9 mouse cellular contexts compared by ENCODE assay signal in genomic region chr4:115980676-115981075, GRCm38 (mm10). TPM values are rescaled to one million over a fixed set of nuclear protein-coding genes. Genes with fewer than 3 reads are reported as not detected.
DNase-seq lines count a peak whose midpoint lies in the region; ATAC-seq and TF ChIP-seq lines count a peak whose summit lies in the region.
"Had no signal": no experiment of that assay in that cellular context is flagged by ENCODE, and none has a peak within 500 bp of the region (broad histone marks: within the 10 kb centered on the region; RNA-seq: fewer than 3 reads in every experiment).

No protein-coding gene starts in this region.

- H3K27me3 ChIP-seq in MEL (ENCODE audit: control insufficient read depth in 1 of 2, insufficient read depth in 2 of 2, low read length in 2 of 2), result 0 out of 4 replicates have a peak, but pooled peaks cover 0 to 2% of the 10 kb centered on the region in 2 experiments
- peaks cover 3% of the 10 kb centered on the region; the same call in 1 of the 2 replicates for H3K27me3 ChIP-seq in cerebellum, adult 2 months (ENCODE audit: control insufficient read depth, insufficient read depth, low read length)
- peaks cover 39% of the 10 kb centered on the region for H3K27me3 ChIP-seq in liver, embryonic 14.5 days (ENCODE audit: control insufficient read depth, insufficient read depth, low read length)
- peaks cover 96% of the 10 kb centered on the region for H3K27me3 ChIP-seq in neural tube, embryonic 13.5 days

- peak overlapping the region; percentile 51 for H3K9ac ChIP-seq in MEL (ENCODE audit: control insufficient read depth, low read depth, low read length, poor library complexity, severe bottlenecking)
- H3K9ac ChIP-seq in liver, embryonic 14.5 days (replicated peaks), result no peak overlapping the region
- no peak overlapping the region for H3K9ac ChIP-seq in neural tube, embryonic 13.5 days

- no peak overlapping the region for H3K4me2 ChIP-seq in liver, embryonic 14.5 days (ENCODE audit: low read depth)
- no peak overlapping the region for H3K4me2 ChIP-seq in neural tube, embryonic 13.5 days

- H3K36me3 ChIP-seq in MEL (ENCODE audit: control insufficient read depth in 1 of 2, insufficient read depth in 2 of 2, low read length in 2 of 2), result peaks cover 0 to 3% of the 10 kb centered on the region in 2 experiments; a peak in 1 of 4 replicates
- no peaks in the 10 kb centered on the region for H3K36me3 ChIP-seq in liver, embryonic 14.5 days (replicated peaks; ENCODE audit: control insufficient read depth, insufficient read depth, low read depth)
- no peaks in the 10 kb centered on the region for H3K36me3 ChIP-seq in neural tube, embryonic 13.5 days

- H3K79me2 ChIP-seq in MEL (ENCODE audit: control insufficient read depth, insufficient read depth, low read length, poor library complexity), result no peaks in the 10 kb centered on the region

- no peak for TF ChIP-seq EP300 in MEL (IDR thresholded peaks at IDR 0.05; ENCODE audit: low read depth in 1 of 2, low read length in 2 of 2)
- TF ChIP-seq EP300 in liver, embryonic 14.5 days (IDR thresholded peaks at IDR 0.05; ENCODE audit: low read depth), result no peak

- peaks cover 0 to 9% of the 10 kb centered on the region in 2 experiments; a peak in 1 of 4 replicates for H3K4me1 ChIP-seq in MEL (ENCODE audit: control insufficient read depth in 1 of 2, insufficient read depth in 2 of 2, low read length in 2 of 2)
- no peaks in the 10 kb centered on the region for H3K4me1 ChIP-seq in cerebellum, adult 2 months (ENCODE audit: control insufficient read depth, insufficient read depth, low read length)
- H3K4me1 ChIP-seq in liver, embryonic 14.5 days (replicated peaks; ENCODE audit: control insufficient read depth in 2 of 2, insufficient read depth in 2 of 2, low read length in 1 of 2), result peaks cover 0 to 3% of the 10 kb centered on the region in 2 experiments; a peak in 2 of 4 replicates
- H3K4me1 ChIP-seq in neural tube, embryonic 13.5 days (replicated peaks), result peaks cover 40% of the 10 kb centered on the region

- DNase-seq in 416B (ENCODE audit: low read depth), result peak; percentile 80
- peak; percentile 87 for DNase-seq in MEL (ENCODE audit: low read depth, low spot score)
- peak; percentile 55 to 68 for DNase-seq in cerebellum, adult 2 months
- DNase-seq in forelimb bud, embryonic 11.5 days (ENCODE audit: low read depth, low spot score), result peak; percentile 86
- peak; percentile 83 for DNase-seq in kidney, postnatal 10 days
- peak; percentile 39 to 46 (median 42) for DNase-seq in liver, embryonic 14.5 days (ENCODE audit: low read depth in 3 of 3, low spot score in 3 of 3)
- DNase-seq in thymus, postnatal 0 days (ENCODE audit: low spot score), result peak; percentile 68

- no peak for TF ChIP-seq POLR2A in MEL (IDR thresholded peaks at IDR 0.05; ENCODE audit: control insufficient read depth in 1 of 2, insufficient read depth in 1 of 2, low read depth in 1 of 2, low read length in 2 of 2, poor library complexity in 1 of 2)
- TF ChIP-seq POLR2A in cerebellum, adult 2 months (IDR thresholded peaks at IDR 0.05; ENCODE audit: borderline replicate concordance, insufficient read depth, low read length), result no peak

- 2% methylated on average over 8 of the region's 8 CpGs for WGBS in cerebellum, adult 2 months
- WGBS in liver, embryonic 14.5 days (ENCODE audit: insufficient replicate concordance), result 0% methylated on average over 8 of the region's 8 CpGs
- under 1% methylated on average over 8 of the region's 8 CpGs for WGBS in neural tube, embryonic 13.5 days

- H3K9me3 ChIP-seq in MEL (replicated peaks; ENCODE audit: insufficient read depth, low read length), result no peaks in the 10 kb centered on the region
- H3K9me3 ChIP-seq in liver, embryonic 14.5 days (ENCODE audit: control insufficient read depth, low read length), result no peaks in the 10 kb centered on the region
- no peaks in the 10 kb centered on the region for H3K9me3 ChIP-seq in neural tube, embryonic 13.5 days

- peak; percentile 84 for TF ChIP-seq RAD21 in MEL (IDR thresholded peaks at IDR 0.05; ENCODE audit: low read depth, low read length)

- H3K4me3 ChIP-seq in MEL (ENCODE audit: control insufficient read depth in 1 of 2, insufficient read depth in 1 of 2, low read depth in 2 of 2, low read length in 2 of 2), result peak overlapping the region; percentile 29 to 30; a peak in 3 of 4 replicates
- H3K4me3 ChIP-seq in cerebellum, adult 2 months (replicated peaks; ENCODE audit: insufficient read depth, low read depth, low read length), result no peak overlapping the region
- H3K4me3 ChIP-seq in liver, embryonic 14.5 days (ENCODE audit: insufficient read depth in 1 of 2, low read depth in 2 of 2, low read length in 2 of 2), result no peak overlapping the region
- no peak overlapping the region for H3K4me3 ChIP-seq in neural tube, embryonic 13.5 days

- ATAC-seq in liver, embryonic 14.5 days (ENCODE audit: insufficient read depth), result no peak
- ATAC-seq in neural tube, embryonic 13.5 days (ENCODE audit: low read depth), result 0 out of 2 replicates have a peak, but pooled peaks have one; percentile 30

- H3K27ac ChIP-seq in MEL (ENCODE audit: control insufficient read depth, low read depth, low read length), result no peak overlapping the region
- H3K27ac ChIP-seq in cerebellum, adult 2 months (ENCODE audit: insufficient read depth, low read length), result no peak overlapping the region
- H3K27ac ChIP-seq in liver, embryonic 14.5 days, result no peak overlapping the region
- H3K27ac ChIP-seq in neural tube, embryonic 13.5 days (replicated peaks), result no peak overlapping the region

- TF ChIP-seq CTCF in MEL (IDR thresholded peaks at IDR 0.05 in 2 of 3, conservative IDR thresholded peaks at IDR 0.05 in 1 of 3; ENCODE audit: control insufficient read depth in 1 of 3, insufficient read depth in 1 of 3, low read depth in 2 of 3, low read length in 3 of 3, poor library complexity in 1 of 3, severe bottlenecking in 1 of 3), result peak; percentile 84 to 91 (median 88)
- peak; percentile 94 for TF ChIP-seq CTCF in cerebellum, adult 2 months (IDR thresholded peaks at IDR 0.05; ENCODE audit: borderline replicate concordance, insufficient read depth, low read depth, low read length)
- peak; percentile 88 for TF ChIP-seq CTCF in liver, embryonic 14.5 days (IDR thresholded peaks at IDR 0.05; ENCODE audit: low read depth)

TF ChIP-seq in MEL, 35 proteins besides CTCF, POLR2A, EP300 and RAD21:
- peak; percentile 87 for TF ChIP-seq SMC3 (IDR thresholded peaks at IDR 0.05; ENCODE audit: low read depth, low read length)
- TF ChIP-seq ZMIZ1 (IDR thresholded peaks at IDR 0.05; ENCODE audit: low read depth, low read length), result no peak
- peak; percentile 64 for TF ChIP-seq ZNF384 (IDR thresholded peaks at IDR 0.05; ENCODE audit: low read depth, low read length)
- no peak for TF ChIP-seq UBTF (IDR thresholded peaks at IDR 0.05; ENCODE audit: borderline replicate concordance, insufficient read depth, low read depth, low read length)
- no peak for TF ChIP-seq MAX (IDR thresholded peaks at IDR 0.05; ENCODE audit: low read length)
- TF ChIP-seq SIN3A (IDR thresholded peaks at IDR 0.05; ENCODE audit: low read length), result no peak
- TF ChIP-seq ZC3H11A (IDR thresholded peaks at IDR 0.05; ENCODE audit: low read depth, low read length), result peak; percentile 80
TF ChIP-seq in MEL: peak in this region for 3.

RNA-seq across cellular contexts. Expression of gene Faah, which starts 37.0 kb away (rescaled TPM):
- total RNA-seq in MEL (2012; rRNA removed), result 7.5 and 10.8 TPM in 2 replicates
- 10 to 100 TPM in 1 of 2 experiments, not detected in 1; 22.2 TPM for polyA plus RNA-seq in MEL (2012; ENCODE audit: insufficient read depth in 1 of 2, insufficient read length in 2 of 2, low read depth in 1 of 2, low replicate concordance in 2 of 2, missing spikeins in 1 of 2)
- polyA plus RNA-seq in cerebellum, adult 2 months (2012; rRNA removed), result 61.8 TPM in 2 replicates
- 4.0 and 4.1 TPM in 2 replicates for polyA plus RNA-seq in liver, embryonic 14.5 days (2012; rRNA removed)
- 3.8 and 5.4 TPM in 2 replicates for polyA plus RNA-seq in liver, embryonic 14.5 days (2014; fragmentation: Nextera tagmentation; extraction: Ambion mirVana)
- polyA plus RNA-seq in neural tube, embryonic 13.5 days (2015; fragmentation: Nextera tagmentation; extraction: Ambion mirVana), result 10.7 and 10.8 TPM in 2 replicates
- polyA plus RNA-seq in thymus, postnatal 0 days (2015; fragmentation: Nextera tagmentation; extraction: Ambion mirVana), result 3.9 and 4.7 TPM in 2 replicates

RNA-seq across cellular contexts. Expression of gene Dmbx1, which starts 41.0 kb away (rescaled TPM):
- total RNA-seq in MEL (2012; rRNA removed), result 0.16 and 0.19 TPM in 2 replicates
- polyA plus RNA-seq in MEL (2012; ENCODE audit: insufficient read depth in 1 of 2, insufficient read length in 2 of 2, low read depth in 1 of 2, low replicate concordance in 2 of 2, missing spikeins in 1 of 2), result 1 to 10 TPM in 1 of 2 experiments, not detected in 1; 2.3 TPM
- 1.3 TPM in 2 replicates for polyA plus RNA-seq in cerebellum, adult 2 months (2012; rRNA removed)
- not detected in 2 replicates for polyA plus RNA-seq in liver, embryonic 14.5 days (2012; rRNA removed)
- not detected in 2 replicates for polyA plus RNA-seq in liver, embryonic 14.5 days (2014; fragmentation: Nextera tagmentation; extraction: Ambion mirVana)
- polyA plus RNA-seq in neural tube, embryonic 13.5 days (2015; fragmentation: Nextera tagmentation; extraction: Ambion mirVana), result 1.6 and 2.0 TPM in 2 replicates
- polyA plus RNA-seq in thymus, postnatal 0 days (2015; fragmentation: Nextera tagmentation; extraction: Ambion mirVana), result 0.04 and 0.05 TPM in 2 replicates
- total RNA-seq: gastrocnemius, postnatal 4 days had no signal

Comparison
In these comparisons a context has a peak if more than half of its experiments do, and no peak if none do; other contexts are left out.
1. H3K4me3 ChIP-seq: peak in MEL (2 of 2); none in cerebellum, adult 2 months (single experiment), liver, embryonic 14.5 days (0 of 2) and neural tube, embryonic 13.5 days (single experiment).
2. Peak in every context shown above with its lines, with median percentiles within 50 percentile points of each other: DNase-seq and CTCF ChIP-seq.